Mouse (Mus musculus): ENCODE data around the gene Coa5. TPM values are rescaled to one million over a fixed set of nuclear protein-coding genes. Genes with fewer than 3 reads are reported as not detected.

Gene Coa5
- 97.0 TPM for polyA plus RNA-seq (2014; fragmentation: Illumina TruSeq; extraction: RNeasy Lipid Tissue Mini Kit (QIAGEN cat#74804); ENCODE audit: low read depth, low replicate concordance)

GRCm38 (mm10) chr1:37429366-37430296 lies at the start of gene Coa5, which contains the start of gene Unc50:
Gene Coa5, minus strand, starts transcription at chr1:37430103.
Gene Unc50, plus strand, starts transcription at chr1:37430139.

Other genes starting within 250 kb of the Coa5 start
- gene Cnga3, start 215.7 kb downstream of the Coa5 start, polyA plus RNA-seq (2014; fragmentation: Illumina TruSeq; extraction: RNeasy Lipid Tissue Mini Kit (QIAGEN cat#74804); ENCODE audit: low read depth, low replicate concordance) = not detected
- 6.3 TPM for gene Inpp4a, start 130.2 kb downstream of the Coa5 start, polyA plus RNA-seq (2014; fragmentation: Illumina TruSeq; extraction: RNeasy Lipid Tissue Mini Kit (QIAGEN cat#74804); ENCODE audit: low read depth, low replicate concordance)
- 33.0 TPM for gene Unc50, start within 50 bp of the Coa5 start, polyA plus RNA-seq (2014; fragmentation: Illumina TruSeq; extraction: RNeasy Lipid Tissue Mini Kit (QIAGEN cat#74804); ENCODE audit: low read depth, low replicate concordance)
- gene Mgat4a, start 110.9 kb upstream of the Coa5 start, polyA plus RNA-seq (2014; fragmentation: Illumina TruSeq; extraction: RNeasy Lipid Tissue Mini Kit (QIAGEN cat#74804); ENCODE audit: low read depth, low replicate concordance) = 1.1 TPM

Measured in liver, adult 10 weeks (tissue).